Mouse (Mus musculus) common myeloid progenitor, adult 5-6 weeks (primary cell): ENCODE data around the gene Wwtr1. TPM values are rescaled to one million over a fixed set of nuclear protein-coding genes. Genes with fewer than 3 reads are reported as not detected.
A peak's percentile ranks its signal among the peaks of the same experiment; 100 is the strongest.

ENCODE experiments used
- ATAC-seq: replicated peaks from 2 replicates; pipeline ENCODE4 v1.8.0; 2016; ENCODE audit warnings: low read depth, mild to moderate bottlenecking, moderate TSS enrichment, inconsistent platforms; ENCODE audit not compliant: poor library complexity, severe bottlenecking
- total RNA-seq: library from RNA; stranded (forward); fragments of 200-1000, 187-1606 nt; gene quantifications from 2 replicates; pipeline ENCODE4 v1.2.3, GENCODE M21; 2017

Wwtr1 gene
- total RNA-seq, 1 experiment from 2014 or later: not detected

GRCm38 (mm10) chr3:57470326-57470725 lies 105.4 kb downstream of the Wwtr1 start:
- peak; percentile 42; the same call in 1 of the 2 replicates for ATAC-seq

GRCm38 (mm10) chr3:57469325-57469724 lies 106.4 kb downstream of the Wwtr1 start:
- no peak for ATAC-seq

- no peak for ATAC-seq
Measured at GRCm38 (mm10) chr3:57466289-57466688, 109.4 kb downstream of the Wwtr1 start.

GRCm38 (mm10) chr3:57463302-57463701 lies 112.4 kb downstream of the Wwtr1 start:
- no peak for ATAC-seq

- ATAC-seq: no peak
Measured at GRCm38 (mm10) chr3:57458652-57459051, 117.1 kb downstream of the Wwtr1 start.

- peak; percentile 82 for ATAC-seq
Measured at GRCm38 (mm10) chr3:57448445-57448844, 127.3 kb downstream of the Wwtr1 start.

GRCm38 (mm10) chr3:57447889-57448288 lies 127.8 kb downstream of the Wwtr1 start:
- no peak for ATAC-seq

- no peak for ATAC-seq
Measured at GRCm38 (mm10) chr3:57445706-57446105, 130.0 kb downstream of the Wwtr1 start.

GRCm38 (mm10) chr3:57440956-57441355 lies 134.8 kb downstream of the Wwtr1 start:
- ATAC-seq: no peak

GRCm38 (mm10) chr3:57435364-57435763 lies 140.3 kb downstream of the Wwtr1 start:
- ATAC-seq: 0 out of 2 replicates have a peak, but pooled peaks have one; percentile 15

GRCm38 (mm10) chr3:57431706-57432105 lies 144.0 kb downstream of the Wwtr1 start:
- ATAC-seq: no peak

GRCm38 (mm10) chr3:57429486-57429885 lies 146.2 kb downstream of the Wwtr1 start:
- no peak for ATAC-seq

GRCm38 (mm10) chr3:57428682-57429464 lies 146.8 kb downstream of the Wwtr1 start:
- ATAC-seq: no peak

- ATAC-seq: no peak
Measured at GRCm38 (mm10) chr3:57426351-57426750, 149.4 kb downstream of the Wwtr1 start.

GRCm38 (mm10) chr3:57425089-57425730 lies 150.5 kb downstream of the Wwtr1 start, which contains the start of gene Tm4sf4:
Gene Tm4sf4, plus strand, starts transcription at chr3:57425314.
- no peak for ATAC-seq

GRCm38 (mm10) chr3:57420660-57421059 lies 155.1 kb downstream of the Wwtr1 start:
- ATAC-seq: no peak

GRCm38 (mm10) chr3:57420233-57420632 lies 155.5 kb downstream of the Wwtr1 start:
- ATAC-seq: no peak

- ATAC-seq: no peak
Measured at GRCm38 (mm10) chr3:57411535-57411934, 164.2 kb downstream of the Wwtr1 start.
